Mouse (Mus musculus) limb, embryonic 10.5 days (tissue): ENCODE measurements at regions not wholly inside any gene's neighbourhood (a gene's known extent, or its start where the extent isn't known, plus 50 kb on each side); places are given as distances from the start of the nearest gene placed in this dataset.

Source experiments
- DNase-seq: peaks from one replicate; pipeline ENCODE4 v3.0.0-alpha.2; 2017; ENCODE audit warnings: low spot score
- H3K27ac ChIP-seq: fragments of 300-500 bp; sonication (generic); 2 replicates; pipeline ENCODE4 v1.5.1; 2016; ENCODE audit warnings: mild to moderate bottlenecking
- H3K27me3 ChIP-seq: fragments of 300-500 bp; sonication (generic); 2 replicates; pipeline ENCODE4 v1.6.1; 2016; ENCODE audit warnings: low read depth, mild to moderate bottlenecking; ENCODE audit not compliant: poor library complexity, severe bottlenecking
- H3K36me3 ChIP-seq: fragments of 300-500 bp; sonication (generic); 2 replicates; pipeline ENCODE4 v1.6.1; 2016; ENCODE audit warnings: mild to moderate bottlenecking, moderate library complexity
- H3K4me1 ChIP-seq: fragments of 300-500 bp; sonication (generic); 2 replicates; pipeline ENCODE4 v1.6.1; 2016
- H3K4me3 ChIP-seq: fragments of 300-500 bp; sonication (generic); 2 replicates; pipeline ENCODE4 v1.5.1; 2016; ENCODE audit warnings: mild to moderate bottlenecking, moderate library complexity
- H3K9me3 ChIP-seq: fragments of 300-500 bp; sonication (generic); replicated peaks from 2 replicates; pipeline ENCODE4 v1.6.1; 2016; ENCODE audit warnings: mild to moderate bottlenecking
- WGBS: fragments of 180-500 bp; shearing (Covaris S2); methylation state at CpG from one replicate; pipeline ENCODE4 v1.1.7; 2016; 5-methylcytosine and 5-hydroxymethylcytosine counted together

DNA sequence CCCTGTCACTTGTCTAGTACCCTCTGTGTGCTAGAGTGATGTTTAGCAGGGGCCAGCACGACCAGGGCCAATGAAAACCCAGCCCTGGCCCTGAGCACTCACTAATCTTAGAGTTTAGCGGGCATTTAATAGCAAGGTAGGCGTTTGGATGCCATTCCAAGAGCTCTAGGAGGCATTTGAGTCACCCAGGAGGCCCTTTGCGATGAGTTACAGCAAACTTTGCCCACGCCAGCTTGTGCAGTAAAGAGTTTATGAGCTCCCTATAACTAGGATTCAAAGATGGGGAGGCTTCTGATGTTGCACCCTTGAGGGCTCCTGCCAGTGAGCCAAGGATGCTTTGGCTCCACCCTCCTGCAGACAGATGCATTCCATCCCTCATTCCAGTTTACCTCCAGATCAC is 150.8 kb downstream of the Plpp3 start:
- Histone ChIP-seq H3K4me1 (peaks cover 18% of the 10 kb centered on the region), H3K9me3 (no peaks in the 10 kb centered on the region), H3K27ac (no peak overlapping the region), H3K27me3 (no peaks in the 10 kb centered on the region), H3K36me3 (no peaks in the 10 kb centered on the region), H3K4me3 (no peak overlapping the region)
- 86% methylated on average over 5 of the region's 5 CpGs for WGBS
- no peak for DNase-seq

GRCm38 (mm10) chr4:105308971-105309488 is 151.9 kb downstream of the Plpp3 start:
- Histone ChIP-seq H3K4me1 (peaks cover 11% of the 10 kb centered on the region), H3K27me3 (no peaks in the 10 kb centered on the region), H3K4me3 (no peak overlapping the region), H3K27ac (no peak overlapping the region), H3K36me3 (no peaks in the 10 kb centered on the region), H3K9me3 (no peaks in the 10 kb centered on the region)
- no peak for DNase-seq
- 91% methylated on average over 5 of the region's 5 CpGs for WGBS

DNA sequence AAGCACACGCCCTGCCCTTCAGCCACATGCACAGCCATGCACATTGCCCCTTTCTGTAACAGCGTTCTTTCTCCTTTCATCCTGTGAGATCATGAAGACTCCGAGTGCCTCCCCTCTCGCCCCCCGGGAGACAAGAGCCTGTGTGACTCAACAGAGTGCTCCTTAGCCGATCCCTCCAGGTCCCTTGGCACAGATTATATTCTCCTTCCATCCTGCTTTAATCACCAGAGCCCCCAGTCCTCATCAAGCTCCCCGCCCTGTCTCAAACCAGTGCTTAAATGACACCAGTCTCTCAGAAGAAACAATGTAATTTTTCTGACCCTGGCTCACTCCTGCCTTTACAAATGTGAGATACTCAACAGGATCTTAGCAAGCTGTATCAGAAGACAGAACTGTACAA is 155.5 kb downstream of the Plpp3 start:
- Histone ChIP-seq H3K4me3 (no peak overlapping the region), H3K27me3 (no peaks in the 10 kb centered on the region), H3K9me3 (no peaks in the 10 kb centered on the region), H3K27ac (no peak overlapping the region), H3K36me3 (no peaks in the 10 kb centered on the region), H3K4me1 (peaks cover 7% of the 10 kb centered on the region; the same call in 1 of the 2 replicates)
- no peak for DNase-seq
- WGBS, result 86% methylated on average over 7 of the region's 7 CpGs

DNA sequence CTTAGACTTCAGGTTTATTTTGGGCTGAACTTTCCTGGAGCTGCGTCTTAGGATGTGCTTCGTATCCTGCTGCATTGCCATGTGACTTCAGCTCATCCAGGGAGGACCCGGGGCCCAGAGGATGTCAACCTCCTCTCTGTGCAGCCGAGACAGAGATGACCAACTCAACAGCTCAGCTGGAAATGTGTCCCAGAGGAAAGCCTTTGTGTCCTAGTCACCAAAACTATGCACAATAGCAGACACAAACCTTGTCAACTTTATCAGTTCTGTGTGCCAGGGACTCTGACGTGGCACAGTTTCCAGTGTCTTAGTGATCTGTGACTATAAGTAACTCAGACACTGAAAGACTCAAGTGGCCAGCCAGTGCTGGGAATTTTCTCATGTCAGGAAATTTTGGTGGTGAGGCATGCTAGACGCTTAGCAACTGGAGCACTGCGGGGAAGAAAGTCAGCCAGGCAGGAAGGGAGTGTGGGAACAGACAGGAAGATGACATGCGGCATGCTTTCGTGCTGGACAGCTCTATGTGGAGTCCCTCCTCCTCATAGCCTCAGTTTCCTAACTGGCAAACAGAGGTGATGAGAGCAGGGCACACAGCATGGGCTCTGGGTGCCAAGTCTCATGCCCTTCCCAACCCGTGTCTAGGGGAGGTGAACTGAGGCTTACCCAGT is 156.1 kb downstream of the Plpp3 start:
- WGBS, result 80% methylated on average over 10 of the region's 10 CpGs

GRCm38 (mm10) chr4:105315095-105315494 is 157.9 kb downstream of the Plpp3 start:
- no peaks in the 10 kb centered on the region for H3K9me3 ChIP-seq
- WGBS, result 84% methylated on average over 5 of the region's 5 CpGs
- peaks cover 7% of the 10 kb centered on the region; the same call in 1 of the 2 replicates for H3K4me1 ChIP-seq
- no peak for DNase-seq
- H3K27ac ChIP-seq, result no peak overlapping the region
- H3K36me3 ChIP-seq, result no peaks in the 10 kb centered on the region
- no peaks in the 10 kb centered on the region; the same call in 1 of the 2 replicates for H3K27me3 ChIP-seq
- no peak overlapping the region for H3K4me3 ChIP-seq

More for the DNA sequence above, 156.1 kb downstream of the Plpp3 start:
- Histone ChIP-seq H3K4me3 (no peak overlapping the region), H3K9me3 (no peaks in the 10 kb centered on the region), H3K27me3 (no peaks in the 10 kb centered on the region), H3K4me1 (peaks cover 7% of the 10 kb centered on the region; the same call in 1 of the 2 replicates), H3K36me3 (no peaks in the 10 kb centered on the region), H3K27ac (no peak overlapping the region)
- DNase-seq, result no peak

DNA sequence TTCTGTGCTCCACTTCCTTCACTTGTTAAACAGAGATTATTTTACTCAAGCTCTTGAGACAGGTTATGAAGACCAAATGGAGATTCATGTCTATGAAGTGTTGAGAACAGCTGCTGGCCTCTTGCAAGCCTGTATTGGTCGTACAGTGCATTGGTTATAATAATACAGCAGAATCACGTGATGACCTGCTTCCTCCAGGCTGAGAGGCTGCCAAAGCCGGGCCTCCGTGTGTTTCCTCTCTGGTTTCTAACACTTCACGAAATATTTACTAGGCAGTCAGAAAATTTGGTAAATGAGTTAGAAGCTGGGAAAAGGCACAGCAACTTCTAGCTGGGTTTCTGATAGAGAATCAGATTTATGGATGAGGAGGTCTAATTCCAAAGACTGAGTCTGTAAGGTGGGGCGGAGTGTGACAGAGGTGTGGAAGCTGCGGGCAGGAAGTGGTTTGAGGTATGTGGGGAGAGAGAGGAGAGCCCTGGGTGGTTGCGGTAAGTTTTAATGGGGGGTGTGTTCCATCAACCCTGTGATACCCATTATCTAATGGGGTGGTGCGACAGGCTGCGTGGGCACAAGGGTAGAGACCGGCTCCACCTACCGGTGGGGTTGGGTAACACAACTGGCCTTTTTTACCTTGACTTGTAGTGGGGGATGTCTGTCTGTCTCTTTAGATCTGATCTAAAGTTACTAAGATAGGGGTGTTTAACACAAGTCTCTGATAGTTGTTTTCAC is 159.5 kb downstream of the Plpp3 start:
- H3K4me3 ChIP-seq, result no peak overlapping the region
- H3K4me1 ChIP-seq, result peaks cover 7% of the 10 kb centered on the region; the same call in 1 of the 2 replicates
- H3K27ac ChIP-seq, result no peak overlapping the region
- no peaks in the 10 kb centered on the region for H3K9me3 ChIP-seq
- WGBS, result 81% methylated on average over 12 of the region's 12 CpGs
- H3K36me3 ChIP-seq, result no peaks in the 10 kb centered on the region
- no peaks in the 10 kb centered on the region; the same call in 1 of the 2 replicates for H3K27me3 ChIP-seq
- DNase-seq, result no peak

DNA sequence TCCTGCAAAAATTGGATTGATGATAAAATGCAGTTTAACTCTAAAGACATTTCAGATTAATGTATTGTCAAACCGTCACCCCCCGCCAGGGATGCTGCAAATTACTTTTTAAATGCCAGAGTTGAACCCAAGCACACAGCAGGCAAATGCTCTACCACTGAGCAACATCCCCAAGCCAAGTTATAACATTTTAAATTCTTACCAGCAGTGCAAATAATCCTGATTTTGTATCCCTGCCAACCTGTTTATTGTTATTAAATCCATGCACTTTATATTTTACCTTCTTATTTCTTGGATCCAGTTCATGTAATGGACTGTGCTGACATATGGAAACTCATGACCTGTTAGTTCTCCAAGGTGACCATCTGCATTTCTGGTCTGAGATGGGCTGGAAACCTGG is 161.3 kb downstream of the Plpp3 start:
- WGBS, result 91% methylated on average over 2 of the region's 2 CpGs
- 0 out of 2 replicates have a peak, but pooled peaks cover 2% of the 10 kb centered on the region for H3K4me1 ChIP-seq
- no peak for DNase-seq
- no peaks in the 10 kb centered on the region; the same call in 1 of the 2 replicates for H3K27me3 ChIP-seq
- H3K9me3 ChIP-seq, result no peaks in the 10 kb centered on the region
- H3K36me3 ChIP-seq, result no peaks in the 10 kb centered on the region
- H3K27ac ChIP-seq, result no peak overlapping the region
- H3K4me3 ChIP-seq, result no peak overlapping the region

DNA sequence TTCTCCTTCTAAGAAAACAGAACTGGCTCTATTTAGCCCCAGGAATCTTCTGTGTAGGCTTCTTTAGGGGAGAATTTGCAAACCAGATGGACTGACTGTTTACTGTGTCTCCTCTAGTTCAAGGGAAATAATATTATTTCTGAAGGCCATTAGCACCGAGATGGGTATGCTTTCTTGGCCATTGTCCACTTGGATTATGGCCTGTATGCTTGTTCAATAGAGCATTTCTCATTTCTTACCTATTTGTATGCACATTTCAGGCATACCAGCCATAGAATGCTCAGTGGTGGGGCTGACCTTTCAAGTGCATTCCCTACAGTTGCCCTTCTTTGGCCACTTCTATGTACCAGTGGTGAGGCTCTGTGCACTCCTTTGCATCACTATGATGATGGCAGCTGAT is 166.3 kb downstream of the Plpp3 start:
- Histone ChIP-seq H3K4me1 (peaks cover 4% of the 10 kb centered on the region), H3K9me3 (no peaks in the 10 kb centered on the region), H3K4me3 (no peak overlapping the region), H3K27ac (no peak overlapping the region), H3K36me3 (no peaks in the 10 kb centered on the region), H3K27me3 (no peaks in the 10 kb centered on the region; the same call in 1 of the 2 replicates)
- 82% methylated on average over 1 of the region's 1 CpGs for WGBS
- no peak for DNase-seq

- no peaks in the 10 kb centered on the region for H3K27me3 ChIP-seq
- no peak overlapping the region for H3K27ac ChIP-seq
These were observed 169.8 kb downstream of the Plpp3 start for GRCm38 (mm10) chr4:105326989-105327388.

DNA sequence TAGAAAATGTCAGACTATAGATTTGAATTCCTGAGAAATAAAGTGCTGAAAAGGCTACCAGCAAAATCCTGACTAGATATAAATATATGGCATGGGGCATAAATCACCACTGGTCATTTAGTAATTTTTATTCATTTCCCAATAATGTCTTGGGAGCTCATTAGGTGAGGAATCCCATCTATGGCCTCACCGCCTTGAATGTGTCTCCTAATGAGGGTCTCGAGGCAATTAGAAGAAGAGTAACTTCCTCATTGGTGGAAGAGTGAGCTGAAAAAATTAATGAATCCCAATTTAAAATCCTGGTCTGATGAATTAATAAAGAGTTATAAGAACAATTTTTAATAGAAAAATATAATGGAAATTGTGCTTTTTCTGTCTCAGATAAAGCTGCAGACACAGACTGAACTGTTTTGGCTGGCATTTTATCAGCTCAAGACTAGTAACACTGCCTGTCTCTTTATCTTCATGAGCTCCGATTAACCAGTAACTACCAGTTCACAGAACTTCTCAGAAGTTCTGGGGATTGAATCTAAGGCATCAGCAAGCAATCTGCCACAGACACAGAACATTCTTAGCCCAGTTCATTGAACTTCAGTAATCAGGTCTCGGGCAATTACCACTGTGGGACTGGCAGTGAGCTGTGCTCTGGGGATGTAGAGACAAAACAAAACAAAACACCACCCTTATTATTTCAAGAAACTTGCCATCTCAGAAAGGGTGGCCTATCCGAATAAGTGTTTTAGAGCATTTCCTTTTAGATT is 170.7 kb downstream of the Plpp3 start:
- Histone ChIP-seq H3K4me1 (peaks cover 10% of the 10 kb centered on the region), H3K4me3 (no peak overlapping the region), H3K27ac (no peak overlapping the region), H3K9me3 (no peaks in the 10 kb centered on the region), H3K27me3 (no peaks in the 10 kb centered on the region), H3K36me3 (no peaks in the 10 kb centered on the region)
- 87% methylated on average over 5 of the region's 5 CpGs for WGBS
- DNase-seq, result no peak

More at GRCm38 (mm10) chr4:105326989-105327388, 169.8 kb downstream of the Plpp3 start:
- H3K36me3 ChIP-seq, result no peaks in the 10 kb centered on the region
- H3K4me3 ChIP-seq, result no peak overlapping the region
- H3K4me1 ChIP-seq, result peaks cover 10% of the 10 kb centered on the region
- DNase-seq, result no peak
- no peaks in the 10 kb centered on the region for H3K9me3 ChIP-seq
- WGBS, result 80% methylated on average over 3 of the region's 3 CpGs

- DNase-seq, result no peak
- Histone ChIP-seq H3K36me3 (no peaks in the 10 kb centered on the region), H3K27ac (peak overlapping the region; percentile 46; the same call in 1 of the 2 replicates), H3K27me3 (no peaks in the 10 kb centered on the region), H3K4me3 (no peak overlapping the region), H3K9me3 (no peaks in the 10 kb centered on the region), H3K4me1 (peaks cover 10% of the 10 kb centered on the region)
- 86% methylated on average over 10 of the region's 10 CpGs for WGBS
These were observed 171.6 kb downstream of the Plpp3 start for GRCm38 (mm10) chr4:105328776-105329175.

DNA sequence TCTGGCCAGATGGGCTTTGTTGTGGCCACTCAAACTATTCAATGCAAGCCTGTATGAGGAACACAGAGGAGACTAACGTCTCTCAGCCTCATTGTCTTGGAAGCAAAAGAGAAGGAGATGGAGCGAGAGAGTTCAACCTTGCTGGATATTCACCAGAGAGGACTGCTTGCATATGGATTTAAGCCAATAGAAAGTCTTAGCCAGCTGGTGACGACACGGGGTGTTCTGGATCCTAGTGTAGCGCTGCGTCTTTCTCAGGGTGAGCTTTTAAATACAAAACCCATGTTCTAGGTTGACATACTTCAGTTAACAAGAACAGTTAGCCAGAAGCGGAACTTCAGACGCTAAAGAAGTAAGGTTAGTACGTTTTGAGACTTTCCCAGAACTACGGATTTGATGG is 174.9 kb downstream of the Plpp3 start:
- WGBS, result 91% methylated on average over 10 of the region's 10 CpGs
- DNase-seq, result no peak
- Histone ChIP-seq H3K9me3 (no peaks in the 10 kb centered on the region), H3K36me3 (no peaks in the 10 kb centered on the region), H3K4me3 (no peak overlapping the region), H3K27ac (no peak overlapping the region; the same call in 1 of the 2 replicates), H3K27me3 (no peaks in the 10 kb centered on the region), H3K4me1 (peaks cover 23% of the 10 kb centered on the region)
